Mouse (Mus musculus): ENCODE data around the gene Tmem212.

GRCm38 (mm10) chr3:27896318-27896892 is at the start of gene Tmem212:
- TF ChIP-seq ZC3H11A (IDR thresholded peaks at IDR 0.05; ENCODE audit: borderline replicate concordance, low read depth, low read length) (no peak), CHD2 (IDR thresholded peaks at IDR 0.05; ENCODE audit: low read depth, low read length) (no peak), MAFK (IDR thresholded peaks at IDR 0.05; ENCODE audit: insufficient read depth, low read depth, low read length) (no peak), ZNF384 (IDR thresholded peaks at IDR 0.05; ENCODE audit: low read depth, low read length) (no peak), HCFC1 (IDR thresholded peaks at IDR 0.05; ENCODE audit: borderline replicate concordance, insufficient read depth, low read length) (no peak)
